8 mouse cellular contexts compared by ENCODE assay signal in genomic region chr15:81928277-81928676, GRCm38 (mm10). TPM values are rescaled to one million over a fixed set of nuclear protein-coding genes. Genes with fewer than 3 reads are reported as not detected.
DNase-seq lines count a peak whose midpoint lies in the region; ATAC-seq and TF ChIP-seq lines count a peak whose summit lies in the region.

No protein-coding gene starts in this region.

- H3K4me3 ChIP-seq in kidney, embryonic 15.5 days (replicated peaks): no peak overlapping the region
- H3K4me3 ChIP-seq in neural tube, embryonic 15.5 days (replicated peaks): no peak overlapping the region
- no peak overlapping the region for H3K4me3 ChIP-seq in cerebellum, adult 2 months (replicated peaks; ENCODE audit: insufficient read depth, low read depth, low read length)

- 21% methylated on average over 11 of the region's 11 CpGs for WGBS in kidney, embryonic 15.5 days
- WGBS in neural tube, embryonic 15.5 days: 32% methylated on average over 11 of the region's 11 CpGs
- WGBS in cerebellum, adult 2 months: 41% methylated on average over 11 of the region's 11 CpGs

- H3K27me3 ChIP-seq in kidney, embryonic 15.5 days: no peaks in the 10 kb centered on the region
- no peaks in the 10 kb centered on the region for H3K27me3 ChIP-seq in neural tube, embryonic 15.5 days (replicated peaks)
- H3K27me3 ChIP-seq in cerebellum, adult 2 months (ENCODE audit: control insufficient read depth, insufficient read depth, low read length): no peaks in the 10 kb centered on the region

- peak; percentile 39 to 46 for DNase-seq in heart, adult 18-20 months
- DNase-seq in heart, postnatal 25 days (ENCODE audit: low spot score): no peak
- DNase-seq in 3134 (ENCODE audit: extremely low read depth, insufficient read length, low spot score): peak; percentile 76
- peak; percentile 48 for DNase-seq in brain, adult 2 months (ENCODE audit: low read depth, low spot score)
- no peak for DNase-seq in frontal cortex, postnatal 14 days (ENCODE audit: low spot score in 2 of 2)
- no peak for DNase-seq in cerebellum, adult 2 months

- peaks cover 7% of the 10 kb centered on the region for H3K36me3 ChIP-seq in kidney, embryonic 15.5 days
- no peaks in the 10 kb centered on the region; the same call in 1 of the 2 replicates for H3K36me3 ChIP-seq in neural tube, embryonic 15.5 days

- 0 out of 2 replicates have a peak overlapping the region, but pooled peaks have one; percentile 30 for H3K4me2 ChIP-seq in kidney, embryonic 15.5 days
- no peak overlapping the region for H3K4me2 ChIP-seq in neural tube, embryonic 15.5 days

- intact Hi-C loops in heart, postnatal 25 days (cut with DNase I): no loop called here

- H3K27ac ChIP-seq in kidney, embryonic 15.5 days: peak overlapping the region; percentile 93
- H3K27ac ChIP-seq in neural tube, embryonic 15.5 days (replicated peaks): peak overlapping the region; percentile 49; the same call in 1 of the 2 replicates
- no peak overlapping the region for H3K27ac ChIP-seq in cerebellum, adult 2 months (ENCODE audit: insufficient read depth, low read length)

- TF ChIP-seq CTCF in cerebellum, adult 2 months (IDR thresholded peaks at IDR 0.05; ENCODE audit: borderline replicate concordance, insufficient read depth, low read depth, low read length): no peak

- TF ChIP-seq POLR2A in cerebellum, adult 2 months (IDR thresholded peaks at IDR 0.05; ENCODE audit: borderline replicate concordance, insufficient read depth, low read length): no peak

- no peak overlapping the region for H3K9ac ChIP-seq in kidney, embryonic 15.5 days
- no peak overlapping the region for H3K9ac ChIP-seq in neural tube, embryonic 15.5 days (replicated peaks)

- no peak for ATAC-seq in kidney, embryonic 15.5 days (replicated peaks; ENCODE audit: low FRiP score)
- ATAC-seq in neural tube, embryonic 15.5 days (ENCODE audit: low FRiP score): no peak

- peaks cover 58% of the 10 kb centered on the region for H3K4me1 ChIP-seq in kidney, embryonic 15.5 days
- H3K4me1 ChIP-seq in neural tube, embryonic 15.5 days: peaks cover 40% of the 10 kb centered on the region
- H3K4me1 ChIP-seq in cerebellum, adult 2 months (ENCODE audit: control insufficient read depth, insufficient read depth, low read length): peaks cover 3% of the 10 kb centered on the region; the same call in 1 of the 2 replicates

- no peaks in the 10 kb centered on the region for H3K9me3 ChIP-seq in kidney, embryonic 15.5 days (replicated peaks)
- no peaks in the 10 kb centered on the region for H3K9me3 ChIP-seq in neural tube, embryonic 15.5 days (replicated peaks)

RNA-seq across cellular contexts. Expression of gene Polr3h, which starts 2.2 kb away (rescaled TPM):
- 10 to 100 TPM in 1 of 2 experiments, 1 to 10 TPM in 1; 7.8 to 10.7 TPM for total RNA-seq in heart, adult 18-20 months (2021)
- total RNA-seq in heart, postnatal 25 days (2021): 1 to 10 TPM; 6.7 to 7.0 TPM
- 80.1 and 80.8 TPM in 2 replicates for polyA plus RNA-seq in kidney, embryonic 15.5 days (2015; fragmentation: Nextera tagmentation; extraction: Ambion mirVana)
- 93.2 and 107 TPM in 2 replicates for polyA plus RNA-seq in neural tube, embryonic 15.5 days (2015; fragmentation: Nextera tagmentation; extraction: Ambion mirVana)
- 50.4 and 51.2 TPM in 2 replicates for polyA plus RNA-seq in cerebellum, adult 2 months (2012; rRNA removed)

RNA-seq across cellular contexts. Expression of gene Csdc2, which starts 8.3 kb away (rescaled TPM):
- 10 to 100 TPM; 54.7 to 62.7 TPM for total RNA-seq in heart, adult 18-20 months (2021)
- total RNA-seq in heart, postnatal 25 days (2021): 10 to 100 TPM; 73.5 to 87.5 TPM
- polyA plus RNA-seq in kidney, embryonic 15.5 days (2015; fragmentation: Nextera tagmentation; extraction: Ambion mirVana): 24.7 and 30.7 TPM in 2 replicates
- polyA plus RNA-seq in neural tube, embryonic 15.5 days (2015; fragmentation: Nextera tagmentation; extraction: Ambion mirVana): 194 and 220 TPM in 2 replicates
- 258 and 264 TPM in 2 replicates for polyA plus RNA-seq in cerebellum, adult 2 months (2012; rRNA removed)

RNA-seq across cellular contexts. Expression of gene Pmm1, which starts 32.5 kb away (rescaled TPM):
- 10 to 100 TPM; 24.7 to 31.4 TPM for total RNA-seq in heart, adult 18-20 months (2021)
- 10 to 100 TPM; 26.6 to 27.0 TPM for total RNA-seq in heart, postnatal 25 days (2021)
- polyA plus RNA-seq in kidney, embryonic 15.5 days (2015; fragmentation: Nextera tagmentation; extraction: Ambion mirVana): 28.8 and 35.3 TPM in 2 replicates
- 99.8 and 111 TPM in 2 replicates for polyA plus RNA-seq in neural tube, embryonic 15.5 days (2015; fragmentation: Nextera tagmentation; extraction: Ambion mirVana)
- 249 and 289 TPM in 2 replicates for polyA plus RNA-seq in cerebellum, adult 2 months (2012; rRNA removed)

RNA-seq across cellular contexts. Expression of gene 1700029P11Rik, which starts 52.1 kb away (rescaled TPM):
- not detected for total RNA-seq in heart, adult 18-20 months (2021)
- total RNA-seq in heart, postnatal 25 days (2021): not detected
- not detected in 2 replicates for polyA plus RNA-seq in kidney, embryonic 15.5 days (2015; fragmentation: Nextera tagmentation; extraction: Ambion mirVana)
- polyA plus RNA-seq in neural tube, embryonic 15.5 days (2015; fragmentation: Nextera tagmentation; extraction: Ambion mirVana): not detected in 2 replicates
- not detected in 2 replicates for polyA plus RNA-seq in cerebellum, adult 2 months (2012; rRNA removed)

RNA-seq across cellular contexts. Expression of gene Aco2, which starts 56.2 kb away (rescaled TPM):
- total RNA-seq in heart, adult 18-20 months (2021): 1,000 to 10,000 TPM; 2,055 to 2,104 TPM
- 1,000 to 10,000 TPM; 2,060 to 2,092 TPM for total RNA-seq in heart, postnatal 25 days (2021)
- 216 and 224 TPM in 2 replicates for polyA plus RNA-seq in kidney, embryonic 15.5 days (2015; fragmentation: Nextera tagmentation; extraction: Ambion mirVana)
- polyA plus RNA-seq in neural tube, embryonic 15.5 days (2015; fragmentation: Nextera tagmentation; extraction: Ambion mirVana): 295 and 298 TPM in 2 replicates
- polyA plus RNA-seq in cerebellum, adult 2 months (2012; rRNA removed): 621 and 638 TPM in 2 replicates

Comparison
In these comparisons a context has a peak if more than half of its experiments do, and no peak if none do; other contexts are left out.
1. DNase-seq: peak in heart, adult 18-20 months (2 of 2), 3134 (single experiment) and brain, adult 2 months (single experiment); none in heart, postnatal 25 days (single experiment), frontal cortex, postnatal 14 days (0 of 2) and cerebellum, adult 2 months (0 of 2).